Mouse (Mus musculus) myocyte (in vitro differentiated cells): Measurements from ENCODE around the gene Msrb1. TPM values are rescaled to one million over a fixed set of nuclear protein-coding genes. Genes with fewer than 3 reads are reported as not detected.

Source experiments
- H3K27me3 ChIP-seq: one replicate; pipeline ENCODE4 v1.6.1; 2011; ENCODE audit not compliant: control insufficient read depth, insufficient read depth, insufficient read length
- H3K36me3 ChIP-seq: one replicate; pipeline ENCODE4 v1.6.1; 2011; ENCODE audit not compliant: control insufficient read depth, insufficient read depth
- H3K4me2 ChIP-seq: one replicate; pipeline ENCODE4 v1.6.1; 2011; ENCODE audit warnings: low read depth, control low read depth
- H3K4me3 ChIP-seq: one replicate; pipeline ENCODE4 v1.5.1; 2011; ENCODE audit warnings: mild to moderate bottlenecking, control low read depth, moderate library complexity
- H3K79me2 ChIP-seq: one replicate; pipeline ENCODE4 v1.6.1; 2011; ENCODE audit not compliant: control insufficient read depth, insufficient read depth
- H3ac ChIP-seq: one replicate; pipeline ENCODE4 v1.6.1; 2011; ENCODE audit not compliant: control insufficient read depth, insufficient read length
- CEBPB ChIP-seq: IDR thresholded peaks from 2 replicates; pipeline ENCODE4 v1.6.1; 2011; ENCODE audit warnings: mild to moderate bottlenecking, moderate library complexity; ENCODE audit not compliant: poor library complexity, insufficient read depth, severe bottlenecking
- E2F4 ChIP-seq: IDR thresholded peaks from one replicate; pipeline ENCODE4 v1.6.1; 2011; ENCODE audit warnings: mild to moderate bottlenecking, control low read depth, moderate library complexity; ENCODE audit not compliant: insufficient read depth
- MAX ChIP-seq: IDR thresholded peaks from one replicate; pipeline ENCODE4 v1.6.1; 2011; ENCODE audit warnings: low read depth, mild to moderate bottlenecking, control low read depth
- MYOD1 ChIP-seq, 3 experiments: IDR thresholded peaks; one replicate each; pipeline ENCODE4 v1.6.1; 2011; ENCODE audit warnings: control low read depth in 2 of 3, low read depth in 2 of 3, mild to moderate bottlenecking in 2 of 3, moderate library complexity in 1 of 3; ENCODE audit not compliant: insufficient read length in 2 of 3, control insufficient read depth in 1 of 3
- MYOG ChIP-seq, 3 experiments: IDR thresholded peaks; one replicate each; pipeline ENCODE4 v1.6.1; 2011; ENCODE audit warnings: control low read depth in 2 of 3, low read depth in 2 of 3, mild to moderate bottlenecking in 2 of 3; ENCODE audit not compliant: insufficient read length in 2 of 3, control insufficient read depth in 1 of 3, insufficient read depth in 1 of 3
- POLR2A ChIP-seq: IDR thresholded peaks from one replicate; pipeline ENCODE4 v1.6.1; 2011; ENCODE audit warnings: low read depth, mild to moderate bottlenecking, control low read depth, moderate library complexity; ENCODE audit not compliant: insufficient read length
- POLR2AphosphoS2 ChIP-seq: IDR thresholded peaks from one replicate; pipeline ENCODE4 v1.6.1; 2011; ENCODE audit warnings: low read depth, control low read depth; ENCODE audit not compliant: insufficient read length
- REST ChIP-seq: IDR thresholded peaks from one replicate; pipeline ENCODE4 v1.6.1; 2011; ENCODE audit warnings: mild to moderate bottlenecking, control low read depth, moderate library complexity; ENCODE audit not compliant: insufficient read depth, insufficient read length
- SRF ChIP-seq: IDR thresholded peaks from one replicate; pipeline ENCODE4 v1.6.1; 2011; ENCODE audit warnings: low read depth; ENCODE audit not compliant: control insufficient read depth, insufficient read length
- TCF12 ChIP-seq: IDR thresholded peaks from one replicate; pipeline ENCODE4 v1.6.1; 2011; ENCODE audit warnings: mild to moderate bottlenecking, control low read depth; ENCODE audit not compliant: poor library complexity, insufficient read depth, severe bottlenecking
- TCF3 ChIP-seq: IDR thresholded peaks from one replicate; pipeline ENCODE4 v1.6.1; 2011; ENCODE audit warnings: low read depth, control low read depth; ENCODE audit not compliant: insufficient read length
- USF1 ChIP-seq: IDR thresholded peaks from one replicate; pipeline ENCODE4 v1.6.1; 2011; ENCODE audit warnings: low read depth, mild to moderate bottlenecking, control low read depth, moderate library complexity
- polyA plus RNA-seq: library from polyadenylated mRNA; unstranded; fragments of >200 nt; fragmentation: generic; extraction: Trizol; gene quantifications from one replicate; pipeline ENCODE4 v1.2.1, GENCODE M21; 2012; ENCODE audit warnings: missing spikeins

Gene Msrb1
- polyA plus RNA-seq, 1 experiment: 73.9 TPM

DNA sequence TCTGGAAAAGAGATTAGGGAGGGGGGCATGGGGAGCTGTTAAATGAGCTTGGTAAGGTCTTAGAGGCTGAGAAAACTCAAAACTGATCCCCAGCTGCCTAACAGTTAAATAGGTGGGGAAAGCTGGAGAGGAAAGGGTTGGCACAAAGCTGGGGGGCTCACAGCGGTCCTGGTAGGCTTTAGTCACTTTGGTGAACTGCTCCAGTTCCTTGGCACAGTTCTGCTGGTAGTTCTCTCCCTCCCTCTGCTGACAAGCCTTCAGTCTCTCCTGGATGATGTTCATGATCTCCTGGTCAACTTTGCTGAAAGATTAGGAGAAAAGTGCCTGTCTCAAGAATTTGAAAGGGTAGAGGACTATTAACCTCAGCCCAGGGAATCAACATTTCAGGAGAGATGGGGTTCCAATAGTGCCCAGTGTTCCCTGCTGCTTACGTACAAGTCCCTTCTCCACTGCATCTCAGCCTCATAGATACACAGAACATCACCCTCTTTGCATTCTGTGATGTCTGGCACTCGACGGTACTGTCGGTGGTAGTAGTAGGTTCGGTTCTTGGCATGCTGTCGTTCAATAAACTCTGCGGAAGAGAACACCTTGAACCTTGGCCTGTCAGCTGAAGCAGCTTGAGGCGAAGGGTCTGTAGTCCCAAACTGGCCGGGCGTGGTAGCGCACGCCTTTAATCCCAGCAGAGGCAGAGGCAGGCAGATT, 14.1 kb upstream of the Msrb1 start:
- peak overlapping the region; percentile 77 for H3K4me3 ChIP-seq
- H3K79me2 ChIP-seq: peaks cover 40% of the 10 kb centered on the region
- no peak for TF ChIP-seq REST
- no peak for TF ChIP-seq SRF
- no peak for TF ChIP-seq TCF3
- TF ChIP-seq MYOD1 (IDR thresholded peaks at IDR 0.05; ENCODE audit: control insufficient read depth in 1 of 3, insufficient read length in 2 of 3, low read depth in 2 of 3): no peak
- no peak for TF ChIP-seq E2F4
- no peak for TF ChIP-seq MYOG (IDR thresholded peaks at IDR 0.05; ENCODE audit: control insufficient read depth in 1 of 3, insufficient read depth in 1 of 3, insufficient read length in 2 of 3, low read depth in 2 of 3)
- peak; percentile 77 for TF ChIP-seq POLR2AphosphoS2
- TF ChIP-seq TCF12: no peak
- peak; percentile 46 for TF ChIP-seq POLR2A
- TF ChIP-seq MAX: no peak
- H3K36me3 ChIP-seq: peaks cover 11% of the 10 kb centered on the region
- H3K4me2 ChIP-seq: peak overlapping the region; percentile 95
- H3ac ChIP-seq: no peak overlapping the region
- no peaks in the 10 kb centered on the region for H3K27me3 ChIP-seq

- Histone ChIP-seq H3K36me3 (peaks cover 11% of the 10 kb centered on the region), H3K27me3 (no peaks in the 10 kb centered on the region), H3ac (peak overlapping the region; percentile 21), H3K4me3 (peak overlapping the region; percentile 77), H3K79me2 (peaks cover 40% of the 10 kb centered on the region), H3K4me2 (peak overlapping the region; percentile 95)
- TF ChIP-seq USF1: no peak
- no peak for TF ChIP-seq CEBPB
- TF ChIP-seq TCF12: no peak
- no peak for TF ChIP-seq MYOD1 (IDR thresholded peaks at IDR 0.05; ENCODE audit: control insufficient read depth in 1 of 3, insufficient read length in 2 of 3, low read depth in 2 of 3)
- TF ChIP-seq POLR2A: no peak
- no peak for TF ChIP-seq E2F4
- no peak for TF ChIP-seq TCF3
- TF ChIP-seq REST: no peak
These were observed 13.1 kb upstream of the Msrb1 start for GRCm38 (mm10) chr17:24723122-24723880.

GRCm38 (mm10) chr17:24723881-24724180, 12.6 kb upstream of the Msrb1 start:
- Histone ChIP-seq H3K36me3 (peaks cover 11% of the 10 kb centered on the region), H3K4me3 (peak overlapping the region; percentile 77), H3K27me3 (no peaks in the 10 kb centered on the region), H3ac (peak overlapping the region; percentile 21), H3K4me2 (peak overlapping the region; percentile 95), H3K79me2 (peaks cover 35% of the 10 kb centered on the region)
- no peak for TF ChIP-seq POLR2AphosphoS2
- no peak for TF ChIP-seq SRF
- no peak for TF ChIP-seq E2F4
- TF ChIP-seq USF1: no peak
- TF ChIP-seq TCF3: no peak
- TF ChIP-seq MAX: no peak

- Histone ChIP-seq H3K27me3 (no peaks in the 10 kb centered on the region), H3K36me3 (peaks cover 11% of the 10 kb centered on the region), H3ac (peak within 1 kb of the TSS; percentile 21), H3K4me3 (peak within 1 kb of the TSS; percentile 77), H3K4me2 (peak within 1 kb of the TSS; percentile 95), H3K79me2 (peaks cover 32% of the 10 kb centered on the region)
- peak; percentile 94 for TF ChIP-seq POLR2A
- TF ChIP-seq MYOG (IDR thresholded peaks at IDR 0.05; ENCODE audit: control insufficient read depth in 1 of 3, insufficient read depth in 1 of 3, insufficient read length in 2 of 3, low read depth in 2 of 3): peak in 2 of 3 experiments; percentile 28 to 49
- TF ChIP-seq MYOD1 (IDR thresholded peaks at IDR 0.05; ENCODE audit: control insufficient read depth in 1 of 3, insufficient read length in 2 of 3, low read depth in 2 of 3): peak in 2 of 3 experiments; percentile 40 to 64
- no peak for TF ChIP-seq TCF3
- TF ChIP-seq POLR2AphosphoS2: peak; percentile 95
- TF ChIP-seq REST: no peak
- peak; percentile 46 for TF ChIP-seq SRF
These were observed 12.3 kb upstream of the Msrb1 start, which contains the start of gene Ndufb10 for GRCm38 (mm10) chr17:24724184-24724583. Gene Ndufb10, minus strand, starts transcription at chr17:24724478.
